Mouse (Mus musculus) lung, postnatal 0 days (tissue): Measurements from ENCODE around the gene Spert.
A peak's percentile ranks its signal among the peaks of the same experiment; 100 is the strongest.

Source experiments
- CTCF ChIP-seq: IDR thresholded peaks from 2 replicates; pipeline ENCODE4 v1.5.1; 2016; ENCODE audit warnings: antibody characterized with exemption, mild to moderate bottlenecking
- EP300 ChIP-seq: IDR thresholded peaks from 2 replicates; pipeline ENCODE4 v1.6.1; 2016; ENCODE audit warnings: antibody characterized with exemption, mild to moderate bottlenecking, control low read depth

GRCm38 (mm10) chr14:75641369-75641768 lies 48.5 kb upstream of the Spert start:
- TF ChIP-seq EP300 (no peak), CTCF (peak; percentile 44)
